Mouse (Mus musculus): Measurements from ENCODE around the gene Serping1.
"Not testable (repeated sequence)": the region's sequence is repeated elsewhere in the genome, so short reads cannot be mapped to it uniquely, and the experiment has no call there.

Gene Serping1

GRCm38 (mm10) chr2:84775241-84775640 lies at the start of gene Serping1:
Gene Serping1 (minus strand): TSS chr2:84775444.
- no peak for DNase-seq

GRCm38 (mm10) chr2:84823237-84823636 lies 48.0 kb upstream of the Serping1 start:
- no peak for DNase-seq

- no peak for DNase-seq
These were observed 47.3 kb upstream of the Serping1 start, which contains the start of gene Smtnl1 for GRCm38 (mm10) chr2:84822552-84822951. Gene Smtnl1 (minus strand): TSS chr2:84822652.

GRCm38 (mm10) chr2:84819861-84820260 lies 44.6 kb upstream of the Serping1 start:
- no peak for DNase-seq

GRCm38 (mm10) chr2:84812676-84813075 lies 37.4 kb upstream of the Serping1 start:
- DNase-seq = no peak

GRCm38 (mm10) chr2:84811880-84812279 lies 36.6 kb upstream of the Serping1 start:
- no peak for DNase-seq

- DNase-seq = peak; percentile 61 to 81
These were observed 35.8 kb upstream of the Serping1 start for GRCm38 (mm10) chr2:84810886-84811577.

GRCm38 (mm10) chr2:84810526-84810885 lies 35.3 kb upstream of the Serping1 start:
- DNase-seq = no peak

GRCm38 (mm10) chr2:84809330-84809729 lies 34.1 kb upstream of the Serping1 start:
- no peak for DNase-seq

- DNase-seq = no peak
These were observed 31.3 kb upstream of the Serping1 start for GRCm38 (mm10) chr2:84806546-84806945.

- DNase-seq = no peak
These were observed 28.7 kb upstream of the Serping1 start for GRCm38 (mm10) chr2:84803963-84804362.

- DNase-seq = not testable (repeated sequence)
These were observed 26.0 kb upstream of the Serping1 start for GRCm38 (mm10) chr2:84801223-84801622.

- no peak for DNase-seq
These were observed 25.1 kb upstream of the Serping1 start for GRCm38 (mm10) chr2:84800304-84800703.

GRCm38 (mm10) chr2:84799041-84799561 lies 23.9 kb upstream of the Serping1 start:
- DNase-seq = peak in 1 of 2 experiments; percentile 61

- peak; percentile 48 to 58 for DNase-seq
These were observed 23.3 kb upstream of the Serping1 start, which contains the start of gene Ube2l6 for GRCm38 (mm10) chr2:84798493-84798921. Gene Ube2l6 (plus strand): TSS chr2:84798828.

GRCm38 (mm10) chr2:84797833-84798492 lies 22.7 kb upstream of the Serping1 start:
- peak; percentile 42 to 66 for DNase-seq

GRCm38 (mm10) chr2:84793871-84794270 lies 18.6 kb upstream of the Serping1 start:
- no peak for DNase-seq

GRCm38 (mm10) chr2:84793154-84793553 lies 17.9 kb upstream of the Serping1 start:
- no peak for DNase-seq

- DNase-seq = no peak
These were observed 17.3 kb upstream of the Serping1 start for GRCm38 (mm10) chr2:84792516-84792915.

GRCm38 (mm10) chr2:84790418-84790817 lies 15.2 kb upstream of the Serping1 start:
- DNase-seq = no peak

- no peak for DNase-seq
These were observed 13.1 kb upstream of the Serping1 start for GRCm38 (mm10) chr2:84788316-84788715.

GRCm38 (mm10) chr2:84783840-84784566 lies 8.8 kb upstream of the Serping1 start:
- DNase-seq = no peak

GRCm38 (mm10) chr2:84783315-84783714 lies 8.1 kb upstream of the Serping1 start:
- DNase-seq = no peak

Data from spleen, adult 18-20 months (tissue).